Mouse (Mus musculus): ENCODE measurements at regions not wholly inside any gene's neighbourhood (a gene's known extent, or its start where the extent isn't known, plus 50 kb on each side); places are given as distances from the start of the nearest gene placed in this dataset.

DNA sequence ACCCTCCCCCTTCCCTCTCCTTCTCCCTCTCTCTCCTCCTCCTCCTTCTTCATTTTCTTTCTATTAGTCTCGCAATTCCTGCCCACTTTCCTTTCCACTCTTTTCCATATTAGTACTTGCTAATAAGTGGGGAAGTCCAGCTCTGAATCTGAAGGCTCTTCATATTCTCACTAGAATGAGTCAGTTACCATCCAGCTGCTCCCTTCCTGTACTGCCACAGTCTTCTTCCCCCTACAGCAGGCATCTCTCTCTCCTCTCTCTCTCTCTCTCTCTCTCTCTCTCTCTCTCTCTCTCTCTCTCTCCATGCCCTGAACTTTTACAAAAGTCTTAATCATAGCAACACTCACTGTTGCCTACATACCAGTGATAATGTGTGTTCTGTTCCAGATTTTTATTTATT lies 226.6 kb upstream of the Pter start:
- Histone ChIP-seq H3K9me3 (replicated peaks; ENCODE audit: low read length) (no peaks in the 10 kb centered on the region), H3K27me3 (replicated peaks) (no peaks in the 10 kb centered on the region), H3K79me2 (replicated peaks; ENCODE audit: control insufficient read depth, extremely low read depth, insufficient read depth, poor library complexity, severe bottlenecking) (no peaks in the 10 kb centered on the region), H3K36me3 (replicated peaks in 1 of 2; ENCODE audit: control insufficient read depth in 1 of 2, insufficient read depth in 1 of 2, low read length in 1 of 2) (no peaks in the 10 kb centered on the region), H3K9ac (ENCODE audit: insufficient read depth, low read depth) (no peak overlapping the region), H3K4me3 (replicated peaks in 1 of 3; ENCODE audit: low read depth in 2 of 3, low read length in 2 of 3, poor library complexity in 1 of 3) (no peak overlapping the region), H3K4me1 (ENCODE audit: control insufficient read depth in 1 of 2, insufficient read depth in 2 of 2) (no peaks in the 10 kb centered on the region), H3K27ac (ENCODE audit: insufficient read depth, low read depth) (no peak overlapping the region), H3K4me2 (ENCODE audit: insufficient read depth, low read depth, poor library complexity, severe bottlenecking) (no peak overlapping the region)
- dilution Hi-C loops (cut with MboI; ENCODE audit: extremely low pct_ligation_motif_present, extremely low pct_unique_long_range_greater_than_20kb, low sequenced_read_pairs): no loop called here
- DNase-seq (ENCODE audit: extremely low read depth): no peak
- TF ChIP-seq RAD21 (IDR thresholded peaks at IDR 0.05; ENCODE audit: low read depth, low read length) (no peak), PAX5 (IDR thresholded peaks at IDR 0.05; ENCODE audit: low read length) (no peak), RCOR1 (conservative IDR thresholded peaks at IDR 0.05; ENCODE audit: low read depth, low read length) (no peak), GABPA (IDR thresholded peaks at IDR 0.05; ENCODE audit: insufficient replicate concordance, low read depth, low read length) (no peak), NRF1 (IDR thresholded peaks at IDR 0.05; ENCODE audit: low read depth, low read length) (no peak), USF2 (conservative IDR thresholded peaks at IDR 0.05; ENCODE audit: low read depth, low read length) (no peak), CHD2 (IDR thresholded peaks at IDR 0.05; ENCODE audit: low read length) (no peak), MXI1 (IDR thresholded peaks at IDR 0.05; ENCODE audit: low read depth, low read length) (no peak), CTCF (conservative IDR thresholded peaks at IDR 0.05 in 1 of 2, IDR thresholded peaks at IDR 0.05 in 1 of 2; ENCODE audit: low read depth in 2 of 2, low read length in 2 of 2) (no peak), USF1 (IDR thresholded peaks at IDR 0.05; ENCODE audit: low read depth, low read length) (no peak), NELFE (IDR thresholded peaks at IDR 0.05; ENCODE audit: low read depth, low read length) (no peak), MAZ (IDR thresholded peaks at IDR 0.05; ENCODE audit: low read depth, low read length) (no peak), ETS1 (conservative IDR thresholded peaks at IDR 0.05; ENCODE audit: low read depth, low read length) (no peak), HCFC1 (IDR thresholded peaks at IDR 0.05; ENCODE audit: low read depth, low read length) (no peak)
- in situ Hi-C loops (cut with MboI; ENCODE audit: low pct_ligation_motif_present, low pct_unique_long_range_greater_than_20kb, low sequenced_read_pairs): no loop called here

DNA sequence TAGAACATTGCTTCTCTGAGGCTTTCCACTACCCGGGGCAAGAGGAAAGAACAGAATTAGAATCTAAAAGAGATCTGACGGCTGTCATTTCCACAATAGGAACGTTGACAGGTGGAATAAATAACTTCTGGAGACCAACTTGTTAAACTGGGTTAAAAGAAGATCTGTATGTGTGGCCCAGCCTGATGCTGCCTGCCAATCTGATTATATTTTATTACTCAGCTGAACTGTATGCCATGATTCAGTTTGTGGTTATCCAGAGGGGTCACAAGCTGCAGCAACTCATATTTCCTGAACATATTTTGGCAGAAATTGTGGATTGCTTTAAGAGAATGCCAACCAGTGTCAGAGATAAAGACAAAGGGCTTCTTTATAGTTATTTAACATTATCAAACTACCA lies 224.5 kb upstream of the Pter start:
- in situ Hi-C loops (cut with MboI; ENCODE audit: low pct_ligation_motif_present, low pct_unique_long_range_greater_than_20kb, low sequenced_read_pairs): no loop called here
- TF ChIP-seq JUND (conservative IDR thresholded peaks at IDR 0.05; ENCODE audit: low read depth, low read length) (no peak), ZKSCAN1 (IDR thresholded peaks at IDR 0.05; ENCODE audit: borderline replicate concordance, low read depth, low read length) (no peak), CTCF (conservative IDR thresholded peaks at IDR 0.05 in 1 of 2, IDR thresholded peaks at IDR 0.05 in 1 of 2; ENCODE audit: low read depth in 2 of 2, low read length in 2 of 2) (no peak), BHLHE40 (IDR thresholded peaks at IDR 0.05; ENCODE audit: low read depth, low read length) (no peak), RAD21 (IDR thresholded peaks at IDR 0.05; ENCODE audit: low read depth, low read length) (no peak), IRF4 (IDR thresholded peaks at IDR 0.05; ENCODE audit: low read depth, low read length) (no peak), NRF1 (IDR thresholded peaks at IDR 0.05; ENCODE audit: low read depth, low read length) (no peak), POLR2AphosphoS2 (IDR thresholded peaks at IDR 0.05; ENCODE audit: low read depth, low read length) (no peak)

More for the DNA sequence above, 224.5 kb upstream of the Pter start:
- Histone ChIP-seq H3K79me2 (replicated peaks; ENCODE audit: control insufficient read depth, extremely low read depth, insufficient read depth, poor library complexity, severe bottlenecking) (no peaks in the 10 kb centered on the region), H3K27ac (ENCODE audit: insufficient read depth, low read depth) (no peak overlapping the region), H3K4me3 (replicated peaks in 1 of 3; ENCODE audit: low read depth in 2 of 3, low read length in 2 of 3, poor library complexity in 1 of 3) (no peak overlapping the region), H3K36me3 (replicated peaks in 1 of 2; ENCODE audit: control insufficient read depth in 1 of 2, insufficient read depth in 1 of 2, low read length in 1 of 2) (no peaks in the 10 kb centered on the region), H3K4me2 (ENCODE audit: insufficient read depth, low read depth, poor library complexity, severe bottlenecking) (no peak overlapping the region), H3K9ac (ENCODE audit: insufficient read depth, low read depth) (no peak overlapping the region), H3K9me3 (replicated peaks; ENCODE audit: low read length) (no peaks in the 10 kb centered on the region), H3K4me1 (ENCODE audit: control insufficient read depth in 1 of 2, insufficient read depth in 2 of 2) (no peaks in the 10 kb centered on the region), H3K27me3 (replicated peaks) (no peaks in the 10 kb centered on the region)
- dilution Hi-C loops (cut with MboI; ENCODE audit: extremely low pct_ligation_motif_present, extremely low pct_unique_long_range_greater_than_20kb, low sequenced_read_pairs): no loop called here
- no peak for DNase-seq (ENCODE audit: extremely low read depth)

Measured in CH12.LX (cell line).